Mouse (Mus musculus) myocyte (in vitro differentiated cells): ENCODE measurements at regions not wholly inside any gene's neighbourhood (a gene's known extent, or its start where the extent isn't known, plus 50 kb on each side); places are given as distances from the start of the nearest gene placed in this dataset.

Source experiments
- H3K27me3 ChIP-seq: one replicate; pipeline ENCODE4 v1.6.1; 2011; ENCODE audit not compliant: control insufficient read depth, insufficient read depth, insufficient read length
- H3K36me3 ChIP-seq: one replicate; pipeline ENCODE4 v1.6.1; 2011; ENCODE audit not compliant: control insufficient read depth, insufficient read depth
- H3K4me2 ChIP-seq: one replicate; pipeline ENCODE4 v1.6.1; 2011; ENCODE audit warnings: low read depth, control low read depth
- H3K4me3 ChIP-seq: one replicate; pipeline ENCODE4 v1.5.1; 2011; ENCODE audit warnings: mild to moderate bottlenecking, control low read depth, moderate library complexity
- H3K79me2 ChIP-seq: one replicate; pipeline ENCODE4 v1.6.1; 2011; ENCODE audit not compliant: control insufficient read depth, insufficient read depth
- H3ac ChIP-seq: one replicate; pipeline ENCODE4 v1.6.1; 2011; ENCODE audit not compliant: control insufficient read depth, insufficient read length
- CEBPB ChIP-seq: IDR thresholded peaks from 2 replicates; pipeline ENCODE4 v1.6.1; 2011; ENCODE audit warnings: mild to moderate bottlenecking, moderate library complexity; ENCODE audit not compliant: poor library complexity, insufficient read depth, severe bottlenecking
- E2F4 ChIP-seq: IDR thresholded peaks from one replicate; pipeline ENCODE4 v1.6.1; 2011; ENCODE audit warnings: mild to moderate bottlenecking, control low read depth, moderate library complexity; ENCODE audit not compliant: insufficient read depth
- MAX ChIP-seq: IDR thresholded peaks from one replicate; pipeline ENCODE4 v1.6.1; 2011; ENCODE audit warnings: low read depth, mild to moderate bottlenecking, control low read depth
- MYOD1 ChIP-seq, 3 experiments: IDR thresholded peaks; one replicate each; pipeline ENCODE4 v1.6.1; 2011; ENCODE audit warnings: control low read depth in 2 of 3, low read depth in 2 of 3, mild to moderate bottlenecking in 2 of 3, moderate library complexity in 1 of 3; ENCODE audit not compliant: insufficient read length in 2 of 3, control insufficient read depth in 1 of 3
- MYOG ChIP-seq, 3 experiments: IDR thresholded peaks; one replicate each; pipeline ENCODE4 v1.6.1; 2011; ENCODE audit warnings: control low read depth in 2 of 3, low read depth in 2 of 3, mild to moderate bottlenecking in 2 of 3; ENCODE audit not compliant: insufficient read length in 2 of 3, control insufficient read depth in 1 of 3, insufficient read depth in 1 of 3
- POLR2A ChIP-seq: IDR thresholded peaks from one replicate; pipeline ENCODE4 v1.6.1; 2011; ENCODE audit warnings: low read depth, mild to moderate bottlenecking, control low read depth, moderate library complexity; ENCODE audit not compliant: insufficient read length
- POLR2AphosphoS2 ChIP-seq: IDR thresholded peaks from one replicate; pipeline ENCODE4 v1.6.1; 2011; ENCODE audit warnings: low read depth, control low read depth; ENCODE audit not compliant: insufficient read length
- REST ChIP-seq: IDR thresholded peaks from one replicate; pipeline ENCODE4 v1.6.1; 2011; ENCODE audit warnings: mild to moderate bottlenecking, control low read depth, moderate library complexity; ENCODE audit not compliant: insufficient read depth, insufficient read length
- SRF ChIP-seq: IDR thresholded peaks from one replicate; pipeline ENCODE4 v1.6.1; 2011; ENCODE audit warnings: low read depth; ENCODE audit not compliant: control insufficient read depth, insufficient read length
- TCF12 ChIP-seq: IDR thresholded peaks from one replicate; pipeline ENCODE4 v1.6.1; 2011; ENCODE audit warnings: mild to moderate bottlenecking, control low read depth; ENCODE audit not compliant: poor library complexity, insufficient read depth, severe bottlenecking
- TCF3 ChIP-seq: IDR thresholded peaks from one replicate; pipeline ENCODE4 v1.6.1; 2011; ENCODE audit warnings: low read depth, control low read depth; ENCODE audit not compliant: insufficient read length
- USF1 ChIP-seq: IDR thresholded peaks from one replicate; pipeline ENCODE4 v1.6.1; 2011; ENCODE audit warnings: low read depth, mild to moderate bottlenecking, control low read depth, moderate library complexity

DNA sequence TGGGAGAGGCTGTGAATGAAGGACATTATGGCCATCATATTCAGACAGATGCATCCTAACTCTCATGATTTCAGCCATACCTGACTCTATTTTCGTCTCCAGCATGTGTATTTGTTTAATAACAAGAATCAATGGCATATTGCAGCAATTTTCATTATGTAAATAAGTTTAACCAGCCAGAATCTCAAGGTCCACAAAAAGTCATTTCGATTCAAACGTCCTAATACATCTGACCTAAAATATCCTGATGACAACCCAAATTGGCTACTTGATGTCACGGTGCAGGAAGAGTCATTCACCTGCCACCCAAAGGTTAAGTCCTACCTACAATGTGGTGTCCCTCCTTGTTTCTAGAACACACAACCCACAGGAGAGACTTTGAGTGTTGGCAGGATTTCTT is 60.6 kb upstream of the Onecut1 start:
- H3K27me3 ChIP-seq, result no peaks in the 10 kb centered on the region
- no peak overlapping the region for H3ac ChIP-seq
- no peak overlapping the region for H3K4me3 ChIP-seq
- no peaks in the 10 kb centered on the region for H3K36me3 ChIP-seq
- no peak overlapping the region for H3K4me2 ChIP-seq
- no peak for TF ChIP-seq POLR2AphosphoS2
- TF ChIP-seq POLR2A, result no peak
- TF ChIP-seq SRF, result no peak
- no peak for TF ChIP-seq USF1
- TF ChIP-seq REST, result no peak
- TF ChIP-seq E2F4, result no peak
- TF ChIP-seq CEBPB, result no peak
- TF ChIP-seq TCF3, result no peak
- no peak for TF ChIP-seq TCF12
- no peak for TF ChIP-seq MYOD1 (IDR thresholded peaks at IDR 0.05; ENCODE audit: control insufficient read depth in 1 of 3, insufficient read length in 2 of 3, low read depth in 2 of 3)
- no peak for TF ChIP-seq MAX
- no peak for TF ChIP-seq MYOG (IDR thresholded peaks at IDR 0.05; ENCODE audit: control insufficient read depth in 1 of 3, insufficient read depth in 1 of 3, insufficient read length in 2 of 3, low read depth in 2 of 3)
- H3K79me2 ChIP-seq, result no peaks in the 10 kb centered on the region

GRCm38 (mm10) chr9:74811437-74811836 is 50.3 kb upstream of the Onecut1 start:
- no peak overlapping the region for H3K4me3 ChIP-seq
- H3K27me3 ChIP-seq, result no peaks in the 10 kb centered on the region
- no peak overlapping the region for H3K4me2 ChIP-seq
- TF ChIP-seq MAX, result no peak
- no peak for TF ChIP-seq MYOG (IDR thresholded peaks at IDR 0.05; ENCODE audit: control insufficient read depth in 1 of 3, insufficient read depth in 1 of 3, insufficient read length in 2 of 3, low read depth in 2 of 3)
- no peak for TF ChIP-seq E2F4
- no peak for TF ChIP-seq POLR2A
- no peak for TF ChIP-seq POLR2AphosphoS2
- no peak for TF ChIP-seq MYOD1 (IDR thresholded peaks at IDR 0.05; ENCODE audit: control insufficient read depth in 1 of 3, insufficient read length in 2 of 3, low read depth in 2 of 3)
- TF ChIP-seq CEBPB, result no peak
- no peak for TF ChIP-seq SRF
- TF ChIP-seq REST, result no peak
- TF ChIP-seq USF1, result no peak
- no peak for TF ChIP-seq TCF12
- TF ChIP-seq TCF3, result no peak
- H3K79me2 ChIP-seq, result no peaks in the 10 kb centered on the region
- H3K36me3 ChIP-seq, result no peaks in the 10 kb centered on the region
- no peak overlapping the region for H3ac ChIP-seq
